In genomic region chr6:103665677-103666316, GRCm38 (mm10) we compare ENCODE assay signal across 21 mouse cellular contexts.
A peak's percentile ranks its signal among the peaks of the same experiment; 100 is the strongest.
DNase-seq lines count a peak whose midpoint lies in the region; ATAC-seq and TF ChIP-seq lines count a peak whose summit lies in the region.
"Had no signal": no experiment of that assay in that cellular context is flagged by ENCODE, and none has a peak within 500 bp of the region (broad histone marks: within the 10 kb centered on the region; RNA-seq: fewer than 3 reads in every experiment).

No protein-coding gene starts in this region.

- no peak for DNase-seq in frontal cortex, postnatal 14 days (ENCODE audit: low spot score in 2 of 2)
- DNase-seq in midbrain, embryonic 10.5 days (ENCODE audit: low spot score), result no peak
- DNase-seq in hindbrain, postnatal 0 days (ENCODE audit: low spot score), result peak; percentile 9
- DNase-seq in adrenal gland, adult 18-20 months (ENCODE audit: low spot score in 2 of 2), result no peak
- DNase-seq in ovary, adult 18-20 months (ENCODE audit: low spot score), result no peak
- DNase-seq: adrenal gland, adult 2 months; B cell, adult 2 months; cerebellum, adult 11-12 months; cerebellum, postnatal 25 days; embryo, embryonic 11 days; heart, postnatal 10 days; kidney, adult 18-20 months; left cerebral cortex, postnatal 4 days; liver; right cerebral cortex, postnatal 25 days had no signal

- ATAC-seq in frontal cortex, adult (ENCODE audit: low TSS enrichment), result peak; percentile 86
- ATAC-seq in midbrain, embryonic 13.5 days, result no peak
- no peak for ATAC-seq in hindbrain, postnatal 0 days
- ATAC-seq: lung, postnatal 0 days had no signal

- H3K4me3 ChIP-seq in midbrain, embryonic 13.5 days (replicated peaks), result no peak overlapping the region
- H3K4me3 ChIP-seq in midbrain, embryonic 10.5 days, result no peak overlapping the region
- H3K4me3 ChIP-seq in hindbrain, postnatal 0 days (ENCODE audit: low read length), result no peak overlapping the region
- H3K4me3 ChIP-seq: left cerebral cortex, adult 2 months had no signal

- peak overlapping the region; percentile 48 for H3K27ac ChIP-seq in midbrain, embryonic 13.5 days
- H3K27ac ChIP-seq in midbrain, embryonic 10.5 days (replicated peaks), result no peak overlapping the region
- H3K27ac ChIP-seq in hindbrain, postnatal 0 days, result peak overlapping the region; percentile 64; the same call in 1 of the 2 replicates
- H3K27ac ChIP-seq: kidney, postnatal 0 days had no signal

- no peaks in the 10 kb centered on the region for H3K9me3 ChIP-seq in midbrain, embryonic 13.5 days
- no peaks in the 10 kb centered on the region for H3K9me3 ChIP-seq in midbrain, embryonic 10.5 days (replicated peaks)
- H3K9me3 ChIP-seq in hindbrain, postnatal 0 days (ENCODE audit: low read length), result no peaks in the 10 kb centered on the region

- H3K9ac ChIP-seq in midbrain, embryonic 13.5 days (replicated peaks), result no peak overlapping the region
- H3K9ac ChIP-seq in hindbrain, postnatal 0 days (replicated peaks; ENCODE audit: low read length), result no peak overlapping the region

- H3K4me2 ChIP-seq in midbrain, embryonic 13.5 days (replicated peaks), result no peak overlapping the region
- no peak overlapping the region for H3K4me2 ChIP-seq in hindbrain, postnatal 0 days (ENCODE audit: low read depth, low read length)
- H3K4me2 ChIP-seq: heart, embryonic 11.5 days had no signal

- no peaks in the 10 kb centered on the region for H3K27me3 ChIP-seq in midbrain, embryonic 13.5 days
- H3K27me3 ChIP-seq in midbrain, embryonic 10.5 days (ENCODE audit: low read depth, poor library complexity, severe bottlenecking), result no peaks in the 10 kb centered on the region
- H3K27me3 ChIP-seq in hindbrain, postnatal 0 days (ENCODE audit: insufficient read depth, low read length), result no peaks in the 10 kb centered on the region

- peaks cover 6% of the 10 kb centered on the region; the same call in 1 of the 2 replicates for H3K4me1 ChIP-seq in midbrain, embryonic 13.5 days (replicated peaks)
- H3K4me1 ChIP-seq in midbrain, embryonic 10.5 days, result no peaks in the 10 kb centered on the region
- H3K4me1 ChIP-seq in hindbrain, postnatal 0 days (ENCODE audit: insufficient read depth, low read length), result no peaks in the 10 kb centered on the region; the same call in 1 of the 2 replicates

- WGBS in midbrain, embryonic 13.5 days, result 62% methylated on average over 9 of the region's 9 CpGs
- WGBS in midbrain, embryonic 10.5 days, result 86% methylated on average over 9 of the region's 9 CpGs
- 61% methylated on average over 9 of the region's 9 CpGs for WGBS in hindbrain, postnatal 0 days

- no peaks in the 10 kb centered on the region for H3K36me3 ChIP-seq in midbrain, embryonic 13.5 days
- no peaks in the 10 kb centered on the region for H3K36me3 ChIP-seq in midbrain, embryonic 10.5 days
- H3K36me3 ChIP-seq in hindbrain, postnatal 0 days (ENCODE audit: insufficient read depth, low read length), result no peaks in the 10 kb centered on the region

- TF ChIP-seq CTCF in hindbrain, postnatal 0 days (IDR thresholded peaks at IDR 0.05; ENCODE audit: low read depth), result no peak
